Mouse (Mus musculus) lung, adult 10 weeks (tissue): ENCODE data around the gene Orc4. TPM values are rescaled to one million over a fixed set of nuclear protein-coding genes. Genes with fewer than 3 reads are reported as not detected.

Experiments
- polyA plus RNA-seq: library from polyadenylated mRNA; stranded (reverse); fragments of 350-450 nt; fragmentation: Illumina TruSeq; extraction: RNeasy Lipid Tissue Mini Kit (QIAGEN cat#74804); gene quantifications from one replicate; pipeline ENCODE4 v1.2.3, GENCODE M21; 2014; ENCODE audit warnings: low read depth, low replicate concordance; ENCODE audit not compliant: insufficient read depth

The Orc4 gene
- 35.4 TPM for polyA plus RNA-seq

GRCm38 (mm10) chr2:48950252-48950315, at the start of gene Orc4:
Orc4 (minus strand) TSS chr2:48950277.

GRCm38 (mm10) chr2:48948841-48949584, 1.1 kb downstream of the Orc4 start, which contains the start of gene Mbd5:
Mbd5 (plus strand) TSS chr2:48949508.

Other genes with a start within 250 kb of the Orc4 start
- gene Acvr2a, start 136.2 kb downstream of the Orc4 start, polyA plus RNA-seq, result 7.2 TPM
- 6.0 TPM for gene Mbd5, start 769 bp downstream of the Orc4 start, polyA plus RNA-seq